Mouse (Mus musculus) limb, embryonic 10.5 days (tissue): ENCODE measurements around the gene Trim39. TPM values are rescaled to one million over a fixed set of nuclear protein-coding genes. Genes with fewer than 3 reads are reported as not detected.
A peak's percentile ranks its signal among the peaks of the same experiment; 100 is the strongest.

Source experiments
- DNase-seq: peaks from one replicate; pipeline ENCODE4 v3.0.0-alpha.2; 2017; ENCODE audit warnings: low spot score
- H3K27ac ChIP-seq: fragments of 300-500 bp; sonication (generic); 2 replicates; pipeline ENCODE4 v1.5.1; 2016; ENCODE audit warnings: mild to moderate bottlenecking
- H3K27me3 ChIP-seq: fragments of 300-500 bp; sonication (generic); 2 replicates; pipeline ENCODE4 v1.6.1; 2016; ENCODE audit warnings: low read depth, mild to moderate bottlenecking; ENCODE audit not compliant: poor library complexity, severe bottlenecking
- H3K36me3 ChIP-seq: fragments of 300-500 bp; sonication (generic); 2 replicates; pipeline ENCODE4 v1.6.1; 2016; ENCODE audit warnings: mild to moderate bottlenecking, moderate library complexity
- H3K4me1 ChIP-seq: fragments of 300-500 bp; sonication (generic); 2 replicates; pipeline ENCODE4 v1.6.1; 2016
- H3K4me3 ChIP-seq: fragments of 300-500 bp; sonication (generic); 2 replicates; pipeline ENCODE4 v1.5.1; 2016; ENCODE audit warnings: mild to moderate bottlenecking, moderate library complexity
- H3K9me3 ChIP-seq: fragments of 300-500 bp; sonication (generic); replicated peaks from 2 replicates; pipeline ENCODE4 v1.6.1; 2016; ENCODE audit warnings: mild to moderate bottlenecking
- WGBS: fragments of 180-500 bp; shearing (Covaris S2); methylation state at CpG from one replicate; pipeline ENCODE4 v1.1.7; 2016; 5-methylcytosine and 5-hydroxymethylcytosine counted together
- polyA plus RNA-seq: library from polyadenylated mRNA; unstranded; fragments of >200 nt; fragmentation: Nextera tagmentation; extraction: Ambion mirVana; gene quantifications from 2 replicates; pipeline ENCODE4 v1.2.1, GENCODE M21; 2016

Trim39 gene
- polyA plus RNA-seq, 1 experiment from 2014 or later, result 24.2 TPM

- Histone ChIP-seq H3K27ac (peak overlapping the region; percentile 99), H3K27me3 (no peaks in the 10 kb centered on the region), H3K4me3 (peak overlapping the region; percentile 97), H3K36me3 (peaks cover 58% of the 10 kb centered on the region), H3K4me1 (peaks cover 28% of the 10 kb centered on the region), H3K9me3 (no peaks in the 10 kb centered on the region)
- under 1% methylated on average over 84 of the region's 84 CpGs for WGBS
- DNase-seq, result peak; percentile 93
Observed at GRCm38 (mm10) chr17:36270956-36271585, 976 bp downstream of the Trim39 start.

GRCm38 (mm10) chr17:36265834-36266233 lies 6.2 kb downstream of the Trim39 start:
- peaks cover 12% of the 10 kb centered on the region for H3K4me1 ChIP-seq
- no peaks in the 10 kb centered on the region for H3K9me3 ChIP-seq
- DNase-seq, result no peak
- H3K36me3 ChIP-seq, result peaks cover 79% of the 10 kb centered on the region
- H3K27me3 ChIP-seq, result no peaks in the 10 kb centered on the region
- H3K4me3 ChIP-seq, result no peak overlapping the region
- 82% methylated on average over 5 of the region's 5 CpGs for WGBS
- H3K27ac ChIP-seq, result no peak overlapping the region

- no peaks in the 10 kb centered on the region for H3K4me1 ChIP-seq
- H3K27me3 ChIP-seq, result no peaks in the 10 kb centered on the region
- WGBS, result 94% methylated on average over 3 of the region's 3 CpGs
- peaks cover 94% of the 10 kb centered on the region for H3K36me3 ChIP-seq
- no peak for DNase-seq
- H3K27ac ChIP-seq, result no peak overlapping the region
- no peaks in the 10 kb centered on the region for H3K9me3 ChIP-seq
- H3K4me3 ChIP-seq, result no peak overlapping the region
Observed at GRCm38 (mm10) chr17:36264273-36264925, 7.6 kb downstream of the Trim39 start.

- no peak for DNase-seq
- H3K27me3 ChIP-seq, result no peaks in the 10 kb centered on the region
- no peaks in the 10 kb centered on the region for H3K9me3 ChIP-seq
- WGBS, result 91% methylated on average over 9 of the region's 9 CpGs
- peaks cover 8% of the 10 kb centered on the region for H3K4me1 ChIP-seq
- H3K4me3 ChIP-seq, result no peak overlapping the region
- H3K36me3 ChIP-seq, result peaks cover 81% of the 10 kb centered on the region
- no peak overlapping the region for H3K27ac ChIP-seq
Observed at GRCm38 (mm10) chr17:36261511-36262166, 10.4 kb downstream of the Trim39 start.

DNA sequence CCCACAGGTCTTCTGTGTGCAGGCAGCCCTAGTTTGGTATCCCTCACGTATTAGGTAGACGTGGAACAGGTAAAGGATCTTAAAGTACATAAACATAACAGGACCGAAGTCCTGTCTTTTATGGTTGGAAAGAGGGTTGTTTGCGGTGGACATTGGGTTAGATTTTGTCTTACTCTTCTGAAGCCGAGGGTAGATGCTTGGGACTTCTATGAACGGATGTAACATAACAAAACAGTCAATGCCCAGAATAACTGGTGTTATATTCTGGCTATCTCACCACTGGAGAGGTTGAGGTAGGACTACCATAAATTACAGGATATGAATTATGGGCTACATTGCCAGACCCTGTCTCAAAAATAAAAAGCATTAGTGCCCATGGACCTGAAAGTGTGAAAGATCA lies 14.1 kb downstream of the Trim39 start, which contains the start of gene Rpp21:
Rpp21 (minus strand) TSS at position 101 of the 400 bp plus-strand sequence.
- WGBS, result 52% methylated on average over 6 of the region's 6 CpGs
- DNase-seq, result no peak
- H3K4me3 ChIP-seq, result peak within 1 kb of the TSS; percentile 87
- H3K36me3 ChIP-seq, result peaks cover 52% of the 10 kb centered on the region
- peaks cover 10% of the 10 kb centered on the region for H3K4me1 ChIP-seq
- H3K27me3 ChIP-seq, result 0 out of 2 replicates have a peak, but pooled peaks cover 3% of the 10 kb centered on the region
- H3K27ac ChIP-seq, result peak within 1 kb of the TSS; percentile 88
- H3K9me3 ChIP-seq, result no peaks in the 10 kb centered on the region

GRCm38 (mm10) chr17:36257241-36257947 lies 14.7 kb downstream of the Trim39 start:
- under 1% methylated on average over 37 of the region's 37 CpGs for WGBS
- peak overlapping the region; percentile 87 for H3K4me3 ChIP-seq
- peaks cover 11% of the 10 kb centered on the region for H3K4me1 ChIP-seq
- H3K36me3 ChIP-seq, result peaks cover 46% of the 10 kb centered on the region
- peak; percentile 77 for DNase-seq
- peak overlapping the region; percentile 88 for H3K27ac ChIP-seq
- peaks cover 8% of the 10 kb centered on the region; the same call in 1 of the 2 replicates for H3K27me3 ChIP-seq
- H3K9me3 ChIP-seq, result no peaks in the 10 kb centered on the region

DNA sequence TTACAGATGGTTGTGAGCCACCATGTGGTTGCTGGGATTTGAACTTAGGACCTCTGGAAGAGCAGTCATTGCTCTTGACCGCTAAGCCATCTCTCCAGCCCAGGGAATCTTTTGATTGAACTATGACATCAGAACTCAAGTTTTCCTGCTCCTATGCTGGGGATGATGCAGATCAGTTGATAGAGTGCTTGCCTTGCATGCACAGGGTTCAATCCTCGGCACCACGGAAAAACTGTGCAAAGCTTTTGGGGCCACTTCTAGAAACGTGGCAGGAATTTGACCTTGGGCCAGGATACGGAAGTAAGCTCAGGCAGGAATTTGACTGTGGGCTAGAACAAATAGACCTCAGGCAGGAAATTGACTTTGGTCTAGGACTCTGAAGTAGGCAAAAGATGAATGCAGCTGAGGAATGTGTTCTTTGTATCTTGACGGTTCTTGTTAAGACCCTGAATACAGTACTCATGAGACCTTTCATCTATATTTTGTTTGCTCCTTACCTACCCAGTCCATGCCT lies 18.9 kb downstream of the Trim39 start:
- Histone ChIP-seq H3K27me3 (peaks cover 42% of the 10 kb centered on the region), H3K36me3 (0 out of 2 replicates have a peak, but pooled peaks cover 6% of the 10 kb centered on the region), H3K9me3 (no peaks in the 10 kb centered on the region), H3K27ac (no peak overlapping the region), H3K4me1 (peaks cover 20% of the 10 kb centered on the region), H3K4me3 (no peak overlapping the region)
- DNase-seq, result no peak
- 67% methylated on average over 6 of the region's 6 CpGs for WGBS

DNA sequence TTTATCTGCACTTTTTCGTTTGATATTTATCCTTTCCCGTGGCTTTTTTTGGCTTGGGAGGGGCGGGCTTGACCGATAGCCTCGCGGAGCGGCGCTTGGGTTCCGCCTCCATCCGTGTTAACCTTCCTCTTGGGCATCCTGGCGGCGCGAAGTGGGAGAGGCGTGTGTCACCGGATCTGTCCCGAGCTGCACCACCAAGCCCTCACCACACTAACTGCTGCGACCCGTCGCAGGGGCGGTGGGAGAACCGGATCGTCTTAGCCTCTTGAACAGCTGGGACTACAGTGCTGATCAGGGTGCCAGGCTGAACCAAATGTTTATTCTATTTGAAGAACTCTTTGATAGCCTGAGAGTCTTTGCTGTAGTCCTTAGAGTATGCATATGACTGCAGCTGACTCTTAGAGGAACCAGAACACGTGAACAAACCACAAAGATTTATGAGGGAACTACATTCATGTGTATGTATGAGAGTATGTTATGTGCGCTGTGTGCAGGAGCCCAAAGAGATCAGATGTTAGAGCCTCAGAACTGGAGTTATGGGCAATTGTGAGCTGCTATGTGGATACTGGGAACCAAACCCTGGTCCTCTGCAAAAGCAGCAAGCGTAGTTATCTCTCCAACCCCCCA lies 19.7 kb downstream of the Trim39 start:
- Histone ChIP-seq H3K27ac (no peak overlapping the region), H3K36me3 (0 out of 2 replicates have a peak, but pooled peaks cover 6% of the 10 kb centered on the region), H3K4me3 (peak overlapping the region; percentile 37), H3K4me1 (peaks cover 17% of the 10 kb centered on the region), H3K27me3 (peaks cover 50% of the 10 kb centered on the region), H3K9me3 (no peaks in the 10 kb centered on the region)
- DNase-seq, result peak; percentile 49
- WGBS, result 11% methylated on average over 25 of the region's 25 CpGs

- H3K36me3 ChIP-seq, result no peaks in the 10 kb centered on the region
- 25% methylated on average over 33 of the region's 33 CpGs for WGBS
- H3K27ac ChIP-seq, result no peak overlapping the region
- H3K4me1 ChIP-seq, result peaks cover 11% of the 10 kb centered on the region
- peaks cover 52% of the 10 kb centered on the region for H3K27me3 ChIP-seq
- no peaks in the 10 kb centered on the region for H3K9me3 ChIP-seq
- no peak for DNase-seq
- H3K4me3 ChIP-seq, result peak overlapping the region; percentile 31
Observed at GRCm38 (mm10) chr17:36248886-36249285, 23.2 kb downstream of the Trim39 start.

DNA sequence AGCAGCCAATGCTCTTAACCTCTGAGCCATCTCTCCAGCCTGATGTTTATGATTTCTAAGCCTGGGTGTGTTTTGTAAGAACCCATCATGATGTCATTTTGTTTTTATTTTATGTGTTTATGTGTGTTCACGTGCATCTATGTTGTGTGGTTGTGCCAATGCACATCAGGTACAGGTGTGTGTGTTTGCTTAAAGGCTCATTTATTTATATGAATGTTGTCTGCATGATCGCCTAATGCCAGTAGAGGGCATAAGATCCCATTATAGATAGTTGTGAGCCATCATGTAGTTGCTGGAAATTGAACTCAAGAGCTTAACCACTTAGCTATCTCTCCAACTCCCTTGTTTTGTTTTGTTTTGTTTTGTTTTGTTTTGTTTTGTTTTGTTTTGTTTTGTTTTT lies 26.3 kb downstream of the Trim39 start:
- no peaks in the 10 kb centered on the region for H3K36me3 ChIP-seq
- 85% methylated on average over 2 of the region's 2 CpGs for WGBS
- no peak overlapping the region for H3K27ac ChIP-seq
- peaks cover 33% of the 10 kb centered on the region for H3K27me3 ChIP-seq
- H3K4me1 ChIP-seq, result peaks cover 10% of the 10 kb centered on the region
- H3K9me3 ChIP-seq, result no peaks in the 10 kb centered on the region
- H3K4me3 ChIP-seq, result no peak overlapping the region
- DNase-seq, result no peak

- 53% methylated on average over 5 of the region's 5 CpGs for WGBS
- H3K27me3 ChIP-seq, result peaks cover 21% of the 10 kb centered on the region
- DNase-seq, result no peak
Observed at GRCm38 (mm10) chr17:36244031-36244430, 28.0 kb downstream of the Trim39 start.

GRCm38 (mm10) chr17:36240637-36241213 lies 31.3 kb downstream of the Trim39 start:
- no peaks in the 10 kb centered on the region for H3K9me3 ChIP-seq
- 10% methylated on average over 5 of the region's 5 CpGs for WGBS
- DNase-seq, result no peak
- H3K4me3 ChIP-seq, result no peak overlapping the region; the same call in 1 of the 2 replicates
- H3K36me3 ChIP-seq, result no peaks in the 10 kb centered on the region
- H3K4me1 ChIP-seq, result peaks cover 15% of the 10 kb centered on the region
- H3K27me3 ChIP-seq, result peaks cover 35% of the 10 kb centered on the region
- H3K27ac ChIP-seq, result peak overlapping the region; percentile 36; the same call in 1 of the 2 replicates

More at GRCm38 (mm10) chr17:36244031-36244430, 28.0 kb downstream of the Trim39 start:
- H3K4me1 ChIP-seq, result peaks cover 15% of the 10 kb centered on the region
- no peaks in the 10 kb centered on the region for H3K36me3 ChIP-seq
- H3K27ac ChIP-seq, result no peak overlapping the region
- H3K4me3 ChIP-seq, result no peak overlapping the region
- H3K9me3 ChIP-seq, result no peaks in the 10 kb centered on the region
